10 mouse cellular contexts compared by ENCODE assay signal in genomic region chr6:87706246-87706645, GRCm38 (mm10). TPM values are rescaled to one million over a fixed set of nuclear protein-coding genes. Genes with fewer than 3 reads are reported as not detected.
DNase-seq lines count a peak whose midpoint lies in the region; ATAC-seq and TF ChIP-seq lines count a peak whose summit lies in the region.
"Had no signal": no experiment of that assay in that cellular context is flagged by ENCODE, and none has a peak within 500 bp of the region (broad histone marks: within the 10 kb centered on the region; RNA-seq: fewer than 3 reads in every experiment).

No protein-coding gene starts in this region.

- peak; percentile 61 for TF ChIP-seq CTCF in intestine, postnatal 0 days (IDR thresholded peaks at IDR 0.05; ENCODE audit: low read depth)

- in situ Hi-C loops in ES-E14 (cut with MboI; ENCODE audit: low sequenced_read_pairs in 2 of 2, unreplicated experiment in 2 of 2), result no loop called here

- H3K27me3 ChIP-seq in intestine, postnatal 0 days (replicated peaks; ENCODE audit: control insufficient read depth, insufficient read depth, low read length), result no peaks in the 10 kb centered on the region
- H3K27me3 ChIP-seq in intestine, embryonic 15.5 days (replicated peaks), result no peaks in the 10 kb centered on the region
- H3K27me3 ChIP-seq: embryonic facial prominence, embryonic 12.5 days; limb, embryonic 15.5 days had no signal

- H3K36me3 ChIP-seq in intestine, postnatal 0 days (ENCODE audit: control insufficient read depth, insufficient read depth), result no peaks in the 10 kb centered on the region
- H3K36me3 ChIP-seq in intestine, embryonic 15.5 days, result no peaks in the 10 kb centered on the region
- no peaks in the 10 kb centered on the region for H3K36me3 ChIP-seq in ES-E14 (ENCODE audit: control insufficient read depth, insufficient read depth, low read length, poor library complexity, severe bottlenecking)
- H3K36me3 ChIP-seq: embryonic facial prominence, embryonic 12.5 days; limb, embryonic 15.5 days had no signal

- no peak overlapping the region for H3K9ac ChIP-seq in intestine, postnatal 0 days (ENCODE audit: low read depth, low read length)
- H3K9ac ChIP-seq in intestine, embryonic 15.5 days, result no peak overlapping the region
- no peak overlapping the region for H3K9ac ChIP-seq in ES-E14 (ENCODE audit: insufficient read depth, low read depth, low read length, poor library complexity, severe bottlenecking)
- H3K9ac ChIP-seq: embryonic facial prominence, embryonic 12.5 days; limb, embryonic 15.5 days had no signal

- peak; percentile 8 for DNase-seq in adrenal gland, postnatal 10 days
- DNase-seq in adrenal gland, adult 8-10 months, result no peak
- peak; percentile 25 for DNase-seq in ES-E14 (ENCODE audit: low read depth, low spot score)
- DNase-seq in layer of hippocampus, adult 9-11 months, result no peak
- DNase-seq in layer of hippocampus, adult 18-20 months (ENCODE audit: low spot score in 2 of 2), result no peak

- H3K27ac ChIP-seq in intestine, postnatal 0 days (ENCODE audit: low read depth, low read length), result no peak overlapping the region
- no peak overlapping the region for H3K27ac ChIP-seq in intestine, embryonic 15.5 days
- H3K27ac ChIP-seq in ES-E14 (ENCODE audit: insufficient read depth, low read depth, low read length, poor library complexity, severe bottlenecking), result no peak overlapping the region
- H3K27ac ChIP-seq: embryonic facial prominence, embryonic 12.5 days; limb, embryonic 15.5 days had no signal

- no peaks in the 10 kb centered on the region for H3K4me1 ChIP-seq in intestine, postnatal 0 days (replicated peaks; ENCODE audit: control insufficient read depth, insufficient read depth, low read length)
- H3K4me1 ChIP-seq in intestine, embryonic 15.5 days (replicated peaks), result no peaks in the 10 kb centered on the region
- H3K4me1 ChIP-seq in ES-E14 (ENCODE audit: control insufficient read depth in 2 of 2, insufficient read depth in 2 of 2, low read length in 2 of 2, poor library complexity in 1 of 2), result no peaks in the 10 kb centered on the region
- H3K4me1 ChIP-seq: embryonic facial prominence, embryonic 12.5 days; limb, embryonic 15.5 days had no signal

- WGBS in intestine, postnatal 0 days, result 39% methylated on average over 3 of the region's 3 CpGs
- WGBS in intestine, embryonic 15.5 days, result 42% methylated on average over 3 of the region's 3 CpGs

- H3K9me3 ChIP-seq in intestine, postnatal 0 days (ENCODE audit: control insufficient read depth), result no peaks in the 10 kb centered on the region
- no peaks in the 10 kb centered on the region for H3K9me3 ChIP-seq in intestine, embryonic 15.5 days
- H3K9me3 ChIP-seq in ES-E14 (ENCODE audit: control insufficient read depth, insufficient read depth, low read depth, low read length), result no peaks in the 10 kb centered on the region
- H3K9me3 ChIP-seq: embryonic facial prominence, embryonic 12.5 days; limb, embryonic 15.5 days had no signal

- H3K4me2 ChIP-seq in intestine, postnatal 0 days (replicated peaks; ENCODE audit: low read depth), result no peak overlapping the region
- no peak overlapping the region for H3K4me2 ChIP-seq in intestine, embryonic 15.5 days (replicated peaks)
- H3K4me2 ChIP-seq: embryonic facial prominence, embryonic 12.5 days; limb, embryonic 15.5 days had no signal

- ATAC-seq in intestine, postnatal 0 days, result no peak
- ATAC-seq in intestine, embryonic 15.5 days, result no peak
- ATAC-seq in erythroblast, adult 5-6 weeks (replicated peaks; ENCODE audit: low FRiP score, poor library complexity, severe bottlenecking), result peak; percentile 66

- H3K4me3 ChIP-seq in intestine, postnatal 0 days (ENCODE audit: low read depth, low read length), result no peak overlapping the region
- H3K4me3 ChIP-seq in intestine, embryonic 15.5 days (replicated peaks), result no peak overlapping the region
- no peak overlapping the region for H3K4me3 ChIP-seq in ES-E14 (ENCODE audit: insufficient read depth in 1 of 2, low read depth in 1 of 2, low read length in 2 of 2, poor library complexity in 1 of 2, severe bottlenecking in 1 of 2)
- H3K4me3 ChIP-seq: embryonic facial prominence, embryonic 12.5 days; limb, embryonic 15.5 days had no signal

TF ChIP-seq in ES-E14, 5 proteins besides CTCF, POLR2A, EP300 and RAD21:
- TF ChIP-seq HCFC1 (IDR thresholded peaks at IDR 0.05; ENCODE audit: borderline replicate concordance, insufficient read depth, low read length) (no peak), ZC3H11A (IDR thresholded peaks at IDR 0.05; ENCODE audit: borderline replicate concordance, low read depth, low read length) (no peak), ZNF384 (IDR thresholded peaks at IDR 0.05; ENCODE audit: low read depth, low read length) (no peak), CHD2 (IDR thresholded peaks at IDR 0.05; ENCODE audit: low read depth, low read length) (no peak), MAFK (IDR thresholded peaks at IDR 0.05; ENCODE audit: insufficient read depth, low read depth, low read length) (no peak)
TF ChIP-seq in ES-E14: peak in this region for 0.

RNA-seq across cellular contexts. Expression of gene Efcc1, which starts 24.4 kb away (rescaled TPM):
- total RNA-seq in adrenal gland, postnatal 10 days (2021), result 1 to 10 TPM; 1.1 to 1.4 TPM
- under 1 TPM; 0.54 to 0.78 (median 0.65) TPM for total RNA-seq in adrenal gland, adult 8-10 months (2022)
- 0.86 and 0.98 TPM in 2 replicates for polyA plus RNA-seq in intestine, postnatal 0 days (2015; fragmentation: Nextera tagmentation; extraction: Ambion mirVana)
- polyA plus RNA-seq in intestine, embryonic 15.5 days (2015; fragmentation: Nextera tagmentation; extraction: Ambion mirVana), result 0.90 and 1.0 TPM in 2 replicates
- not detected in 2 replicates for total RNA-seq in ES-E14 (2012; rRNA removed)
- not detected in 2 replicates for total RNA-seq in erythroblast, adult 5-6 weeks (2015; ENCODE audit: low replicate concordance)
- not detected in 2 replicates for total RNA-seq in erythroblast, adult 5-6 weeks (2017; ENCODE audit: low replicate concordance)
- 1 to 10 TPM; 3.6 to 5.2 TPM for total RNA-seq in layer of hippocampus, adult 18-20 months (2021)

RNA-seq across cellular contexts. Expression of gene Aplf, which starts 34.3 kb away (rescaled TPM):
- 1 to 10 TPM; 6.1 to 7.4 TPM for total RNA-seq in adrenal gland, postnatal 10 days (2021)
- total RNA-seq in adrenal gland, adult 8-10 months (2022), result 1 to 10 TPM; 7.4 to 9.6 (median 8.4) TPM
- polyA plus RNA-seq in intestine, postnatal 0 days (2015; fragmentation: Nextera tagmentation; extraction: Ambion mirVana), result 7.4 and 7.9 TPM in 2 replicates
- polyA plus RNA-seq in intestine, embryonic 15.5 days (2015; fragmentation: Nextera tagmentation; extraction: Ambion mirVana), result 13.3 and 15.1 TPM in 2 replicates
- 9.1 and 10.4 TPM in 2 replicates for total RNA-seq in ES-E14 (2012; rRNA removed)
- 37.8 and 43.4 TPM in 2 replicates for total RNA-seq in erythroblast, adult 5-6 weeks (2015; ENCODE audit: low replicate concordance)
- 71.8 and 86.0 TPM in 2 replicates for total RNA-seq in erythroblast, adult 5-6 weeks (2017; ENCODE audit: low replicate concordance)
- 1 to 10 TPM; 7.5 to 7.9 TPM for total RNA-seq in layer of hippocampus, adult 18-20 months (2021)

Comparison
In these comparisons a context has a peak if more than half of its experiments do, and no peak if none do; other contexts are left out.
1. DNase-seq: peak in adrenal gland, postnatal 10 days (single experiment) and ES-E14 (single experiment); none in adrenal gland, adult 8-10 months (single experiment), layer of hippocampus, adult 9-11 months (single experiment) and layer of hippocampus, adult 18-20 months (0 of 2).